Mouse (Mus musculus): ENCODE data around the gene Lpar1.
"Not testable (repeated sequence)": the region's sequence is repeated elsewhere in the genome, so short reads cannot be mapped to it uniquely, and the experiment has no call there.

Lpar1 gene

GRCm38 (mm10) chr4:58546441-58547272 is 7.0 kb downstream of the Lpar1 start:
- in situ Hi-C loops (cut with MboI, MseI) = no loop called here

GRCm38 (mm10) chr4:58545888-58546432 is 7.7 kb downstream of the Lpar1 start:
- in situ Hi-C loops (cut with MboI, MseI) = no loop called here

GRCm38 (mm10) chr4:58543171-58543570 is 10.5 kb downstream of the Lpar1 start:
- in situ Hi-C loops (cut with MboI, MseI) = no loop called here

GRCm38 (mm10) chr4:58542656-58543055 is 11.0 kb downstream of the Lpar1 start:
- in situ Hi-C loops (cut with MboI, MseI) = not testable (repeated sequence)

- in situ Hi-C loops (cut with MboI, MseI) = no loop called here
Observed at GRCm38 (mm10) chr4:58540841-58541240, 12.9 kb downstream of the Lpar1 start.

GRCm38 (mm10) chr4:58540385-58540784 is 13.3 kb downstream of the Lpar1 start:
- in situ Hi-C loops (cut with MboI, MseI) = no loop called here

- in situ Hi-C loops (cut with MboI, MseI) = no loop called here
Observed at GRCm38 (mm10) chr4:58538696-58539095, 15.0 kb downstream of the Lpar1 start.

GRCm38 (mm10) chr4:58535754-58536153 is 17.9 kb downstream of the Lpar1 start:
- in situ Hi-C loops (cut with MboI, MseI) = no loop called here

- in situ Hi-C loops (cut with MboI, MseI) = no loop called here
Observed at GRCm38 (mm10) chr4:58534726-58535350, 18.9 kb downstream of the Lpar1 start.

GRCm38 (mm10) chr4:58534141-58534571 is 19.5 kb downstream of the Lpar1 start:
- in situ Hi-C loops (cut with MboI, MseI) = no loop called here

- in situ Hi-C loops (cut with MboI, MseI) = no loop called here
Observed at GRCm38 (mm10) chr4:58533519-58533918, 20.2 kb downstream of the Lpar1 start.

GRCm38 (mm10) chr4:58532326-58532725 is 21.4 kb downstream of the Lpar1 start:
- in situ Hi-C loops (cut with MboI, MseI) = no loop called here

- in situ Hi-C loops (cut with MboI, MseI) = no loop called here
Observed at GRCm38 (mm10) chr4:58530706-58531105, 23.0 kb downstream of the Lpar1 start.

- in situ Hi-C loops (cut with MboI, MseI) = no loop called here
Observed at GRCm38 (mm10) chr4:58530279-58530678, 23.4 kb downstream of the Lpar1 start.

- in situ Hi-C loops (cut with MboI, MseI) = no loop called here
Observed at GRCm38 (mm10) chr4:58527852-58528251, 25.8 kb downstream of the Lpar1 start.

- in situ Hi-C loops (cut with MboI, MseI) = no loop called here
Observed at GRCm38 (mm10) chr4:58521137-58521536, 32.6 kb downstream of the Lpar1 start.

GRCm38 (mm10) chr4:58520531-58520930 is 33.2 kb downstream of the Lpar1 start:
- in situ Hi-C loops (cut with MboI, MseI) = no loop called here

- in situ Hi-C loops (cut with MboI, MseI) = no loop called here
Observed at GRCm38 (mm10) chr4:58519891-58520290, 33.8 kb downstream of the Lpar1 start.

GRCm38 (mm10) chr4:58518215-58518988 is 35.3 kb downstream of the Lpar1 start:
- in situ Hi-C loops (cut with MboI, MseI) = no loop called here

GRCm38 (mm10) chr4:58516810-58517209 is 36.9 kb downstream of the Lpar1 start:
- in situ Hi-C loops (cut with MboI, MseI) = no loop called here

- in situ Hi-C loops (cut with MboI, MseI) = no loop called here
Observed at GRCm38 (mm10) chr4:58516221-58516620, 37.5 kb downstream of the Lpar1 start.

GRCm38 (mm10) chr4:58511554-58511953 is 42.1 kb downstream of the Lpar1 start:
- in situ Hi-C loops (cut with MboI, MseI) = no loop called here

All from regulatory T cell (primary cell).